Mouse (Mus musculus) thymus, postnatal 10 days (tissue): ENCODE data around the gene Ppm1g.
A peak's percentile ranks its signal among the peaks of the same experiment; 100 is the strongest.

ENCODE experiments used
- DNase-seq, 2 experiments: peaks; one replicate each; pipeline ENCODE4 v3.0.0; 2021; ENCODE audit warnings: low spot score in 2 of 2

The Ppm1g gene

DNA sequence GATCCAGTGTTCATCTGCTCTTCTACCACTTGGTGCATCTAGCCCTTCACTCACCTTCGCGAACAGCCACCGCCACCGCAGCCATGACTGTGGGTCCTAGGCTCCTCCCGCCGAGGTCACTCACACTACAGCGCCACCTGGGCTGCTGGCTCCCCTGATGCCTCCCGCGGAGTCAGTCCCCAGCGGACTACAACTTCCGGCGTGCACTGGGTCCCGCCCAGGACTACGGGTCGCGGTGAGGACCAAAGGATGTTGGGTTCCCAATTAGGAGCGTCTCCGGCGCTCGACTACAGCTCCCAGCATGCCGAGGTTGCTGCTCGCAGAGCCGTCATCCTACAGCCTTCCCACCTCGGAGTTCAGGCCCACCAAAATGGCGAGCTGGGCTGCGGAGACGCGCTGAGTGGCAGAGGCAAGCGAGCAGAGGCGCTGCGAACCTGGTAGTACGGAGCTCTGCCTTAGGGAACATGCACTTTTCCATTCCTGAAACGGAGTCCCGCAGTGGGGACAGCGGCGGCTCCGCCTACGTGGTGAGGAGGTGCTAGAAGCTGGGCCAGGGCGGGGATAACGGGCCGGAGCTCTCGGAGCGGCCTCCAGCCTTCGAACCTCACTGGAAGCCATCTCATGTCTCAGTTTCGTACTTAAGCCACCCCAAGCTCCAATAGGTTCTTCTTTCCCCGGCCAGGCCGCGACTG, 27.4 kb downstream of the Ppm1g start, which contains the start of the genes Snx17 and Eif2b4:
Gene Snx17 (plus strand): TSS at position 289 of the 692 bp plus-strand sequence.
Gene Eif2b4 (minus strand): TSS at position 492 of the 692 bp plus-strand sequence.
- DNase-seq = peak; percentile 98 to 100

DNA sequence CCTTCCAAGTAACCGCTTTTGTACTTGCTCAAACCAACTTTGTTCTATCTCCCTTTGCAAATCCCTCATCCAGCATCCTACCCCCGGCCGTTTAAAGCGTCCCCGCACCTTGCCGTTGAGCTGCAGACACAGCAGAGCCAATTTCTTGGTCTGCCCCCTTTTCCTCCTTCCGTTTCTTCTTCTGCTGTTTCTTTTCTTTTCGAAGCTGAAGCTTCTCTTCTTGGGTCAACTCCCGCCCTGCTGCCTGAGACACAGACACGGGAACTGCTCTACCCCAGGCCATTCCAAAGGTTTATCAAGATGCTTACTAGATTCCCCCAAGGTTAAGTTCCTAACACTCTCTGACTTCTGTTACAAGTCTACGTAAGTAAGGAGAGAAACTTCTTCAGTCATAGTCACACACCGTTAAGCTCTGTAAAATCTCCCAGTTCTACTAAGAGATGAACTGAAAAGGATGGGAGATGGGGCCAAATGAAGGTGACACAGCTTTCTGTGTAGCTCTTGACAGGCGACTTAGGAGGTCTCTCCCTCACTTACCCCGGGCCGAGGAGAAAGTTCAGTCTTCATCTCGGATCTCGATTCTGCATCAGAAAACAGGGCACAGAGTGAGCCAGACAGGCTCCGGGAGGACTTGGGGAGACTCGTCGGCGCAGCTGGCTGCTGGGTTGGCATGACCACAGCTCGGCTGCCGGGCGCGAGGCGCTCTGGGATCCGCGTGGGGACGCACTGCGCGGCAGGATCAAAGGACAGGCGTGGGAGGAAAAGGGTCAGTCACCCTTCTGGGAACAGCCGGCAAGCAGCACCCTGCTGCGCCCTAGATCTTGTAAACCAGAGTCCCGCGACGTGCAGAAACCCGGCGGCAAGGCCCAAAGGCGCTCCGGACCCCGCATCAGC, 28.2 kb downstream of the Ppm1g start:
- no peak for DNase-seq

DNA sequence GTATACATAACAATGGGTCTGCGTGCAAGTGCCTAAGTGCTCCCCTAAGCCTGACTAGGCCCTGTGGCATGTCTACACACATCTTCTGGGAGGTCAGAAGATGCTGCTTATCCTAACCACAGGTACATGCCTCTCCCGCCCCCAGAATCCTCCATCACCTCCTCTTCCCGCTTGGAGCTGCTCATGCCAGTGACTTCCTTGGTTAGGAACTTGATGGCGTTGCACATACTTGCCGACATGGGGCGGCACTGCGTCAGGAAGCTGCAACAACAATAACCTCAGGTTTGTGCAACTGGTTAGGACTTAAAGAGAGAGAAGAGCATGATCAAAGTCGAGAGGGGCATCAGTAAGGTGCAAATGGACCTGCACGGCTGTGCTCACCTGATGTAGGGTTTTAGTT, 30.3 kb downstream of the Ppm1g start:
- DNase-seq = no peak

DNA sequence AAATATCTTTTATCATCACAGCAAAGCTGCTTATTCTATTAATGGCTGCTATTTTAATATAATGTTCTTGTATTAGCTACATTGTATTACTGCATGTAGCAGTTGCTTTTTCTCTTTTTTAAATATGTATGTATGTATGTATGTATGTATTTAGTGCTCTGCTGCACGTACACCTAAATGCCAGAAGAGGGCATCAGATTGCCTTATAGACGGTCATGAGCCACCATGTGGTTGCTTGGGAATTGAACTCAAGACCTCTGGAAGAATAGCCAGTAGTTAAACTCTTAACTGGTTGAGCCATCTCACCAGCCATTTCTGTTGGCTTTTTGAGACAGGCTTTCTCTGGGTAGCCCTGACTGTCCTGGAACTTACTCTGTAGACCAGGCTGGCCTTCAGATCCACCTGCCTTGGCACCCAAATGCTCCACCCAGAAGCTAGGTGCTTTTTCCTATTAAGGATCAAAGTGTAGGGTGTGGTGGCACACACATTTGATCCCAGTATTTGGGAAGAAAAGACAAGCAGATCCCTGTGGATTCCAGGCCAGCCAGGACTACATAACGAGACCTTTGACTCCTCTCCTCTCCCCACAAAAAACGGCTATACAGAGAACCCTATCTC, 32.2 kb downstream of the Ppm1g start:
- no peak for DNase-seq

DNA sequence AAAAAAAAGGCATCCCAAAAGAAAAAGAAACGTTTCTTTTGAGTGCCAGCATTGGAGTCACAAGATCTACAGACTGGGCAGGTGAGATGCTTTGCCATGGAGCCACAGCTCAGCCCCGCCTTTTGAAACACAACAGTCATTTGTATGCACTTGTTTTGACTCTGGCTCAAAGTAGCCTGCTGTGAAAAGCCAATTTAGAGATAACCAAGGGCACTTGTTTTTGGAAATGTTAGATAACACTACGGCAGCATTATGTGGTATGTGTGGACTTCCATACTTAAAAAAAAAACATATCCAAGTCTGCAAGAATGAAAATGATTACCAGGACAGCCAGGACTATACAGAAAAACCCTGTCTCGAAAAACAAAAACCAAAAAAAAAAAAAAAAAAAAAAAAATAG, 36.8 kb downstream of the Ppm1g start:
- DNase-seq = no peak

DNA sequence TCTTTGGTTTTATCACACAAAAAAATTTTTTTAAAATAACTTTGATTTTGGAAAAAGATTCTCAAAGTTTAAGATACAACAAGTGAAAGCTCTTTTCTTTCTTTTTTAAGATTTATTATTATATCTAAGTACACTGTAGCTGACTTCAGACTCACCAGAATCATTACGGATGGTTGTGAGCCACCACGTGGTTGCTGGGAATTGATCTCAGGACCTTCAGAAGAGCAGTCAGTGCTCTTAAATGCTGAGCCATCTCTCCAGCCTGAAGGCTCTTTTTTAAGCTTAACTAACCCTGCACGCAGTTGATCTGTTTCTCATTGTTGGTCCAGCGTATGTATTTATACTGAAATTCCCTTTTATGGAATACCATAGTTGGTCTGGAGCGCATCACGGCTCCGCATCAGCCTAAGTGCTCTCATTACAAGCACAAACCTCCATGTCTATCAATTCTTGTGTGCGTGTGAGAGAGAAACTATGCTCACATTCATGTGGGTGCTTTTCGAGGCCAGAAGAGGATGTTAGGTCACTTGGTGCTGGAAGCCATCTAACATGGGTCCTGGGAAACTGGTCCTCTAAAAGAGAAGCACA, 39.2 kb downstream of the Ppm1g start:
- DNase-seq = no peak

DNA sequence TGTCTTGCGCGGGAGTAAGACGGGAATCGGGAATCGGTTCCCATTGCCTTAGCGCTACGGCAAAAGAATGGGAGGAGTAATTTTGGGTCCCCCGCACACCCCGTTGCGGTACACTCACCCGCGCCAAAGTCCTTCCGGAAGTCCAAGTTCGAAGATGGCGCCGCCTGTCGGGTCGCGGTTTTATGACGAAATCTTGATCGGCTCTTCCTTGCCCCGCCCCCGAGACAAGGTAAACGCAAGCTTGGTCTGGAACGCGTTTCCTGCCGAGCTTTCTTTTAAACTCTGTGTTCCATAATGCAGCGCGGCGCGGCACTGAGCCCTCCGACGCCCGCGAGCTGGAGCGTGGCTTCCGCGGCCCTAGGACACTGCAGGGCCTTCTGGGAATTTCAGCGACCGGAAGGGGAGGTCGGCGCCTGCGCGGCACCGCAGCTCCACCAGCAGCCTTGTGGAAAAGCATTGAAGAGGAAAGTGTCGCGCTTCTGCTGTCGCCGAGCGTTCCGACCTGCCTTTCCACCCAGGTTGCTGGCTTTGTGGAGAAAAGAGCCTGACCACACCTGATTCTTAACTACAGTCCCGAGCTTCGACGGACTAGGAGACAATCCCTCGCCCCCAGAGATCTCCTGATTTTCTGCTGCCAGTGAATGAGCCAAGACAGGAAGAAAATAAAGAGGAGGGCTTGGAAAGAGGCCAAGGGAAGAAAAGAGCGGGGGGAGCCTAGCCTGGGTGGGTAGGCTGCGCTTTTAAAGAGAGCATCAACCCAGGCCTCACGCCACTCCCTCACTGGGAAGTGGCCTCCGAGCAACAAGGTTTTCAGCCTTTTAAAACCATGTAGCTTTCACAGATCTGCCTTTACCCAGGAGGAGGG, 40.5 kb downstream of the Ppm1g start, which contains the start of the genes Gm29609 and Gtf3c2:
Gene Gm29609 (minus strand): TSS at position 146 of the 865 bp plus-strand sequence.
Gene Gtf3c2 (minus strand): TSS at position 379 of the 865 bp plus-strand sequence.
- DNase-seq = peak; percentile 94 to 97

DNA sequence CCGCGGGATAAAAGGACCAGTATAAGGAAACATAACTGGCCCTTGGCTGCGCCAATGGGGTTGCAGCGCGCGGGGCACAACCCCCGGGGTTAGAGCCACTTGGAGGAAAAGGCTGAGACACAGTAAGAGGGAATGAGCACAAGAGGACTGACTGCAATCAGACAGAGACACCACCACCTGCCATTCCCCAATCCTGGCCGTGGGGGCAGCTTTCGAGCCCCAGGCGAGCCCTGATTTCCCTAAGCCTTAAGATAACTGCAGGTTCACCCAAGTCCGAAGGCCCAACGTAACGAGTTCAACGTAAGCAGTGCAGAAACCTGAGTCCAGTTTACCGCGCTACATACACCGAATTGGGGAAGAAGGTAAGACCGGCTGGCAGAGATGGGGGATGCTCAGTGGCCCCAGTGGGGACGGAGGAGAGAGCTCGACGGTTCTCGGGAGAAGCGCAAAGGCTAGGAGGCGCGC, 41.2 kb downstream of the Ppm1g start:
- DNase-seq = no peak

DNA sequence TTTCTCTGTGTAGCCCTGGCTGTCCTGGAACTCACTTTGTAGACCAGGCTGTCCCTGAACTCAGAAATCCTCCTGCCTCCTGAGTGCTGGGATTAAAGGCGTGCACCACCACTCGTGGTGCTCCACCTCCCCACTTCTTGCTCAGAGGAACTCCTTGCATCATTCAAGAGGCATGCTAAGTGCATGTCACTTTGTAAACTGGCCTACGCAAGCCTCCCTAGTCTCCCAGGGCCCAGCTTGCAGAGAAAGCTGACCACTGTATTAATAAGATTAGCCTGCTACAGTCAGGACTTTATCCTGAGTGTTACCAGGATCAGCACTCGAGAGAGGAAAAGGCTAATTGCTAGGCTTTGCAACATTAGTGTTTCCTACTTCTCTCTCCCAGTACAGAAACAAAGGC, 51.9 kb downstream of the Ppm1g start:
- no peak for DNase-seq

DNA sequence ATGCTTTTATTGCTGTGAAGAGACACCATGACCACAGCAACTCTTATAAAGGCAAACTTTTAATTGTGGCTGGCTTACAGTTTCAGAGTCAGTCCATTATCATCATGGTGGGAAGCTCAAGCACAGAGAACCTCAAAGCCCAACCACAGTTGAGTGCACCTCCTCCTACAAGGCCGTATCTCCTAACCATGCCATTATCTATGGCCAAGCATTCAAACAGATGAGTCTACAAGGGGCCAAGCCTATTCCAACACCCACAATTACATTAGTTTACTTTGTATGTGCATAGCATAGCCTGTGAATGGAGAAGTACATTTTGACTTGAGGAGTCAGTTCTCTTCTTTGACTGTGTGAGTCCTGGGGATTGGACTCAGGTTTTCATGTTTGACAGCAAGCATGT, 55.6 kb downstream of the Ppm1g start:
- DNase-seq = no peak

DNA sequence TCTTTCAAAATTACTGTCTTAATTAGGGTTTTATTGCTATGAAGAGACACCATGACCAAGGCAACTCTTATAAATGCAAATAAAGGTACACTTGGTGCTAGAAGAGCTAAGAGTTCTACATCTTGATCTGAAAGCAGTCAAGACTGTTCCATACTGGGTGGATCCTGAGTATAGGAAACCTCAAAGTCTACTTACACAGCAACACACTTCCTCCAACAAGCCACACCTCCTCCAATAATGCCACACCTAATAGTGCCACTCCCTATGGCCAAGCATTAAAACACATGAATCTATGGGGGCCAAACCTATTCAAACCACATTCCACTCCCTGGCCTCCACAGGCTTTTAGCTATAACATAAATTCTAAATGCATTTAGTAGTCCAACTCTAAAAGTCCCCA, 58.0 kb downstream of the Ppm1g start:
- no peak for DNase-seq

DNA sequence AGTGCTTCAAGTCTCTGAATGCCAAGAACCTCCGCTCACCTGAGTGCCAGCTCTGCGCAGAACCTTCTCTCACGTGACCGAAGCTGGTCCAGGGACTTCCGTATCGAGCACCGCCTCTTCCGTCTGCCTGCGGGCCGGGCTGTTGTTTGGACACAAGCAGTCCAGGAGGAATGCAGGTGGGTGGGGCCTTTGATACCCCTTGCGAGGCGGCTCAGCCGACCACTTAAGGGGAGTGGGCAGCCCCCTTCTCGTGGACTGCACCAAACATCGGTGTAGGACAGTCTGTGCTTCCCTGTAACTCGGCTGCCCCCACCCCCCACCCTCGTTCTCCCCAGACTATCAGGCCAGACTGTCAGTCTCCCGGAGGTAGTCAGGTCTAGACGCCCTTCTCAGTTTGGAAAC, 66.3 kb downstream of the Ppm1g start, which contains the start of gene Mpv17:
Gene Mpv17 (minus strand): TSS at position 100 of the 402 bp plus-strand sequence.
- DNase-seq = peak; percentile 48 to 59

DNA sequence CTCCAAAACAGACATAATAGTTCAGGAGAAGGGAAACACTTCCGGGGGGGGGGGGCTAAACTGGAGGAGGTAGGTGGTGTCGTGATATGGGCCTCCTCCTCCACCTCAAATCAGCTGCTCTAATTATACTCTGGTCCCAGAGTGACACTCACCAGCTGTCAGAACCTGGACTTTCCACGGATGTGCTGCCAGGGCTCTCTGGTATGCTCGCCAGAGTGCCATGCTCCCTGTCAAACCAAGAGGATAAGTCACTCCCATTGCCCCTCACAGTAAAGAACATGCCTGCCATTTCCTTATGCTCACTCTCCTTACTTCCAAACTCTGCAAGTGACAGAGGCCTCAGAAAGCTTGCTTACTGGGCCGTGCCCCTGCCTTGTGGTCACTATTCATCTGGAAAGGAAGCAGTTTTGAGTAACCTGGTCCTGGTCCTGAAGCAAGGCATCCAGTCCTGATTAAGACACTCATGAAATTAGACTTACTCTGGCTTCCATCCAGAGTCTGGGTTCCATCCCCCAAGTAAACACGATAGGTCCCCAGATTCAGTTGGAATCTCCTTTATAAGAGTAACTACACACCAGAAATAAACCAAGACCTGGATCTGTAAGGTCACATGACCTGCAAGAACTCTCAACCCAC, 66.9 kb downstream of the Ppm1g start:
- DNase-seq = no peak
